Mouse (Mus musculus) embryonic stem cell, embryonic (primary cell): ENCODE data around the gene Dhx33.

Experiments
- CTCF ChIA-PET, 4 experiments: fragments of 300-600 bp in 2 of 4; fragments of 350-600 bp in 2 of 4; sonication (Branson Sonifier 250); formaldehyde crosslinking; loops; one replicate each; lab custom pipeline; 2022; ENCODE audit warnings: inconsistent platforms in 2 of 4; lab: Charles Lee
- POLR2A ChIA-PET, 4 experiments: fragments of 300-600 bp in 2 of 4; fragments of 350-600 bp in 2 of 4; sonication (Branson Sonifier 250); formaldehyde crosslinking; loops; one replicate each; lab custom pipeline; 2022; ENCODE audit warnings: antibody characterized with exemption in 4 of 4, inconsistent platforms in 1 of 4; lab: Charles Lee

Dhx33 gene

DNA sequence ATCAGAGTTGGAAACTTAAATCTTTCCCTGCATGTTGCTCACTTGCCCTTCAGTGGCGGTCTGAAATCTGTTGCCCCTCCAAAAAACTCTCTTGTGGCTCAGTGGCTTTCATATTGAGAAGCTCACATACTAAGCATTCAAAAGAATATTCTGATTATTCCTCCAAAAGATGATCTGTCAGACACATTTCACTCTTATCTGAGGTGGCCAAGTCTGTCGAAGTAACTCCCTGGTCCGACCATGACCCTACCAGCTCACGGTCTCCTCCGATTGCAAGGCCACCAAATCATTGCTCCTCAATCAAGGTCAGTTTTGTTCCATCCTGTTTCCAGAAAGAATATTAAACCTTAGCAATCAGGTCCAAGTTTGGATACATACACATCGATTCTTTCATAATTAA is 2.8 kb upstream of the Dhx33 start:
- ChIA-PET POLR2A (interaction anchor here (1.0 to 10.0 kb wide), 8 partner anchors 10 to 360 kb away, joined by 3 to 156 read pairs (median 4); partner anchors contain the start of genes Derl2 (in 4 of the 4), Mis12 (in 4 of the 4), Rnf167 (in 1 of the 4) and Slc25a11 (in 1 of the 4)), CTCF (interaction anchor here in 1 of 4 experiments (0.6 kb wide), 1 partner anchor 58 kb away, joined by 5 read pairs; no protein-coding TSS in a partner anchor)

GRCm38 (mm10) chr11:71005046-71005445 is 809 bp upstream of the Dhx33 start:
- CTCF ChIA-PET: interaction anchor here in 1 of 4 experiments (1.0 kb wide), 1 partner anchor 11 kb away, joined by 3 read pairs; no protein-coding TSS in a partner anchor
- POLR2A ChIA-PET: interaction anchor here (0.6 to 10.0 kb wide), 38 partner anchors 9 to 1202 kb away, joined by 3 to 156 read pairs (median 6); partner anchors contain the start of genes Mis12 (in 4 of the 4), Derl2 (in 3 of the 4), Nup88 (in 3 of the 4) and Rpain (in 3 of the 4)

- POLR2A ChIA-PET: interaction anchor here (0.5 to 10.0 kb wide), 35 partner anchors 9 to 500 kb away, joined by 3 to 156 read pairs (median 6); partner anchors contain the start of genes Mis12 (in 4 of the 4), Derl2 (in 3 of the 4), C1qbp (in 2 of the 4) and Nup88 (in 2 of the 4)
These were observed 474 bp downstream of the Dhx33 start for GRCm38 (mm10) chr11:71003611-71004315.

GRCm38 (mm10) chr11:71001167-71001566 is 3.1 kb downstream of the Dhx33 start:
- CTCF ChIA-PET: no interaction called here
- POLR2A ChIA-PET: interaction anchor here in 3 of 4 experiments (0.8 to 10.0 kb wide), 5 partner anchors 12 to 33 kb away, joined by 3 to 156 read pairs (median 3); partner anchors contain the start of genes Derl2 (in 2 of the 3), Mis12 (in 2 of the 3), Nup88 (in 1 of the 3) and Rpain (in 1 of the 3)

More at GRCm38 (mm10) chr11:71003611-71004315, 474 bp downstream of the Dhx33 start:
- CTCF ChIA-PET: interaction anchor here in 1 of 4 experiments (1.0 kb wide), 1 partner anchor 13 kb away, joined by 3 read pairs; no protein-coding TSS in a partner anchor

DNA sequence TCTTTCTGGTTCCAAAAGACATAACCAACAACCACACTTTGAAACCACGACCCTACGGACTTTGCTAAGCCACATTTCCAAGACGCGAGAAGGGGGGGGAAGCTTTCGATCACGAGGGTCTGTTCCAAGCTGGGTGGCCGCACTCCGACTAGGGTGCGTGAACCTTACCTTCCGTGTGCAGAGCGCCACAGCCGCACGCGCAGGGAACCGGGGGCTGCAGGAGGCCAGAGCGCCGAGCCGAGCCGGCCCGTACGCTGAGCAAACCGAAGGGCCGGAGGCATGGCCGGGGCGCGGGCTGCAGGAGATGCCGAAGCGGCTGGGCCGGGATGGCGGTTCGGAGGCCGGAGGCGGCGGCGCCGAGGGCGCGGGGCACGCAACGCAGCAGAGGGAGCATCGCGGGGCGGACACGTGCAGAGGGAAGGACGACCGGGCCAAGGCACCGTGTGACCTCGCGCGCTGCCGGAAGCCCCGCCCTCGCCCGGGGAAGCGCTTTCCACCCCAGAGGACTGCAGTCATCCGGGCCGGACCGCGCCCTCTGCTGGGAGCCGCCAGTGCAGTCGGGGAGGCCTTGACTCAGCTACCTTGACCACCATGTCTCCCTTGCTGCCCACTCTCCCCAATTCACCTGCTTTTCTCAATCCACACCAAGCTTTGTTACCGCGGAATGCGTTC is 21.5 kb downstream of the Dhx33 start, which contains the start of gene C1qbp:
Gene C1qbp, minus strand, starts transcription at position 470 of the 672 bp plus-strand sequence.
- ChIA-PET POLR2A (interaction anchor here (0.6 to 11.9 kb wide), 33 partner anchors 8 to 427 kb away, joined by 3 to 182 read pairs (median 5); partner anchors contain the start of genes Nup88 (in 4 of the 4), Derl2 (in 3 of the 4), Mis12 (in 3 of the 4) and Rpain (in 3 of the 4)), CTCF (interaction anchor here in 2 of 4 experiments (0.6 to 1.1 kb wide), 2 partner anchors 13 to 14 kb away, joined by 3 to 5 read pairs; partner anchors contain the start of gene Nup88 (in 1 of the 2))

DNA sequence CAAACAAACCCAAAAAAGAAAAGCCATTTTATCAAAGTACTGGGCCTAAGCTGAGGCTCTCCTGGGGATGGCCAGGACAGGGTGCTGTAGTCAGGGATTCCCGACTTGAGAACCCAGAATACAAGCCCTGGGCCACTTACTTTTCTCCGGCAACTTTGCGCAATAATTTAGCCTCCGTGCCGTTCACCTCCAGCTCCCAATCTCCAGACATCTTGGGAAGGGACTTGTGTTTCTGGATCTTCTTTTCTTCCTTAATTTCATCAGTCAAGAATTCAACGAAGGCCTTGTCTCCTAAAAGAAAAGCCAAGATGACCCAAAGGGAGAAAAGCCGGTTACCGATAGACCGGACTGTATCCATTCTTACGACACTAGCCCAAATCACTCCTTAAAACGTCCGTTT is 22.2 kb downstream of the Dhx33 start:
- POLR2A ChIA-PET: interaction anchor here (0.6 to 11.9 kb wide), 30 partner anchors 7 to 62 kb away, joined by 3 to 182 read pairs (median 5); partner anchors contain the start of genes Nup88 (in 4 of the 4), Rpain (in 4 of the 4), Derl2 (in 3 of the 4) and Dhx33 (in 3 of the 4)
- CTCF ChIA-PET: no interaction called here

DNA sequence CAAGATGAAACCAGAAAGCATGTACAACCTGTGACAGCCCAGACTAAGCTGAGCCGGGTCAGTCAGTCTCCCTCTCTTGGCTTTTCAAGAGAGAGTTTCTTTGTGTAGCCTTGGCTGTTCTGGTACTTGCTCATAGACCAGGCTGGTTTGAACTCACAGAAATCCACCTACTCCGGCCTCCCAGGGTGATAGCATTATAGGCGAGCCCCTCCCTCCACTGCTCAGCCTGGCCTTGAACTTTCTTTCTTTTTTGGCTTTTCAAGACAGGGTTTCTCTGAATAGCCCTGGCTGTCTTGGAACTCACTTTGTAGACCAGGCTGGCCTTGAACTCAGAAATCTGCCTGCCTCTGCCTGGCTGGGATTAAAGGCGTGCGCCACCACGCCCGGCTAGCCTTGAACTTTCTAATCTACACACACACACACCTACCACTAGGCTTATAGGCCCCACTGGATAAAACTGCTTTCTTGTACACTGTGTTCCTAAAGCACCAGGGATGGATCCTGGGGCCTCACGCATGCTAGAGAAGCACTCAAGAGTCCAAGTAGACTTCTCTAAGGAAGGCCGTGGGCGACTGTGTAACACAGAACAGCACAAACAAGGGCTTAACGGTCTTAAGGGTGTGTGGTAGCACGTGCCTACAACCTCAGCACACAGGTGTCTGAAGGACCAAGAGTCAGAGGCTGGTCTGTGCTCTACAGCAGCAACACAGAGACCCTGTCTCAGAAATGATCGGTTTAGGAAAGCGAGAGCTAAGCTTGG is 23.3 kb downstream of the Dhx33 start:
- ChIA-PET POLR2A (interaction anchor here (0.9 to 11.9 kb wide), 24 partner anchors 10 to 47 kb away, joined by 3 to 182 read pairs (median 7); partner anchors contain the start of genes Mis12 (in 4 of the 4), Derl2 (in 3 of the 4), Nup88 (in 3 of the 4) and Rpain (in 3 of the 4)), CTCF (no interaction called here)

- ChIA-PET POLR2A (interaction anchor here in 3 of 4 experiments (0.5 to 11.9 kb wide), 16 partner anchors 9 to 842 kb away, joined by 3 to 182 read pairs (median 13); partner anchors contain the start of genes Nup88 (in 3 of the 3), Rpain (in 3 of the 3), Derl2 (in 2 of the 3) and Mis12 (in 2 of the 3)), CTCF (no interaction called here)
These were observed 24.0 kb downstream of the Dhx33 start for GRCm38 (mm10) chr11:70980232-70980631.

GRCm38 (mm10) chr11:70977293-70977692 is 26.9 kb downstream of the Dhx33 start:
- ChIA-PET POLR2A (interaction anchor here (0.7 to 11.9 kb wide), 13 partner anchors 8 to 54 kb away, joined by 3 to 182 read pairs (median 13); partner anchors contain the start of genes Nup88 (in 3 of the 4), Rpain (in 3 of the 4), Derl2 (in 1 of the 4) and Dhx33 (in 1 of the 4)), CTCF (no interaction called here)

GRCm38 (mm10) chr11:70975193-70975592 is 29.0 kb downstream of the Dhx33 start:
- POLR2A ChIA-PET: interaction anchor here (0.6 to 11.9 kb wide), 20 partner anchors 8 to 444 kb away, joined by 3 to 182 read pairs (median 4); partner anchors contain the start of genes Dhx33 (in 2 of the 4), C1qbp (in 1 of the 4), Derl2 (in 1 of the 4) and Mis12 (in 1 of the 4)
- CTCF ChIA-PET: interaction anchor here in 1 of 4 experiments (0.7 to 1.0 kb wide), 2 partner anchors 27 to 159 kb away, joined by 3 read pairs; no protein-coding TSS in a partner anchor

DNA sequence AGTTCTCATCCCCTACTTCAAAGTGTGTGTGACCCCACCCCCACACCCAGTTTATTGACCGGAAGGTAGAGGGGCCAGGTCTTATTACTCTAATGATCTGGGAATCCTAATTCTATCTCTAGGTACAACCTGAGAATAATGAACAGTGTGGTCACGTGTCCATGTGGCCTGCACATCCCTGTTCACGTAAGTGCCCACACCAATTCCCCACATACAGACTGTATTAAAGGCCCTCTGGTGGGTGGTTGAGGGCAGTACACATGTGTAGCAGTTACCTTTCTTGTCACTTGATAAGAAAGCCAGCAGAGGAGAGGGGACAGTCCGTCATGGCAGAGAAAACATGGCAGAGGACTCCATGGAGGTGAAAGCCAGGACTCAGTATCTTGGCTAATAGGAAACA is 30.3 kb downstream of the Dhx33 start:
- CTCF ChIA-PET: interaction anchor here in 1 of 4 experiments (1.0 kb wide), 1 partner anchor 158 kb away, joined by 3 read pairs; no protein-coding TSS in a partner anchor

DNA sequence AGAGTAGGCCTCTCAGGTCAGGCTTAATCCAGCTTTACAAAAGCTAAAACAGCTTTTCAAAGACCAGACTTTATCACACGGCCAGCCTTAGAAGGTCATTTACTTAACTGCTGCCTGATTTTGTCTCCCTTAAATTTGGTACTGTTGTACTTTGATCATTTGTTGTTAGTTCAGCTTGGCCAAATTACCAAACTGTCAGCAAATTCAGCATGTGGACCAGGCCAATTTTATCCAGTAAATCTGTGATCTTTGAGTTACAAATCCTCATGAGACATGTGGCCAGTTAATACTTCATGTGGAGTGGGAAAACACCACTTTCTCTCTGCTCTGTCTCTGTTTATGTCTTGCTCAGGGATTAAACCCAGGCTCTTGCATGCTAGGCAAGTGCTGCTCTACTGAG is 31.7 kb downstream of the Dhx33 start:
- CTCF ChIA-PET: interaction anchor here in 2 of 4 experiments (0.5 kb wide), 2 partner anchors 636 to 736 kb away, joined by 3 read pairs; no protein-coding TSS in a partner anchor
- POLR2A ChIA-PET: interaction anchor here in 2 of 4 experiments (0.9 to 11.9 kb wide), 10 partner anchors 10 to 47 kb away, joined by 3 to 182 read pairs (median 4); partner anchors contain the start of genes C1qbp (in 1 of the 2), Derl2 (in 1 of the 2), Dhx33 (in 1 of the 2) and Mis12 (in 1 of the 2)

More for the DNA sequence above, 30.3 kb downstream of the Dhx33 start:
- POLR2A ChIA-PET: interaction anchor here in 2 of 4 experiments (1.0 to 11.9 kb wide), 11 partner anchors 8 to 45 kb away, joined by 3 to 182 read pairs (median 7); partner anchors contain the start of genes C1qbp (in 2 of the 2), Derl2 (in 2 of the 2), Mis12 (in 2 of the 2) and Dhx33 (in 1 of the 2)

DNA sequence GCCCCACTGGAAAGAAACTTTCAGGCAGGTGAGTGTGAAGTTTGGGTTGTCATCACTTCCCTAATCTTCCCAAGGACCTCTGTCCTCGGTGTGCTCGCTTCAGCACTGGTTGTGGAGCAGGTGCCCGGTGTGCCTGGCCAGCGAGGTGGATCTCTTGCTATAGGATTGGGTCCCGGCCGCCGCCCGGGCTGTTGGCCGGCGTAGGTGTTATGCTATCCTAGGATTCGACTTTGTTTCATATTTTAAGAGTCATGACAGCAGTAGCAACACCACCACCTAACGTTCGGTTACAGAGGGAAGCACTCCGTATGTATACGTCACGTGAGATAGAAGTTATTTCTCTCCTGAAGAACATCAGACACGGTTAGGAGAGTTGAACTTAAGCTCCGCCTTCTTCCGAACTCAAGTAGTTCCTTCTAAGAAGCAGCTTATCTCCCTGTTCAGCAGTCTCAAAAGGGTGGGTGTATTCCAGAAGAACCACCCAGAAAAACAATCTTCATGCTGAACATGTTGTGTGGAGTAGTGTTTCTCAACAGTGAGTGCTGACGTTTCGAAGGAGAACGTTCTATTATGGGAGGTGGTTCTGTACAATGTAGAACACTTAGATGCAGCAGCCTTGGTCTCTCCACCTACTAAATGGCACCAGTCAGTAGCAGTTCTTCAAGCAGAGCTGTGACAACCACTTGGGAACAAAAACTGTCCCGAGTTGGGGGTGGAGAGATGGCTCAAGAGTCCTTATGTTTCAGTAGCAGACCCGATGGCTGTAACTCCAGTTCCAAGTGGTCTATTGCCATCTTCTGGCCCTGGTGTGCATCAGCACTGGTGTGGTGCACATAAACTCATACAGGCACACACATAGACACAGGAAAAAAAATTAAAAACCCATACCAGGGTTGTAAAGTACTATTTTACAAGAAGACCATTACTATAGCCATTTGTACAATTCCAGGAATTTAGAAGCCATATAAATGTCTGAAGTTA is 33.4 kb downstream of the Dhx33 start:
- POLR2A ChIA-PET: interaction anchor here in 3 of 4 experiments (0.6 to 13.1 kb wide), 17 partner anchors 8 to 446 kb away, joined by 3 to 216 read pairs (median 26); partner anchors contain the start of genes Derl2 (in 3 of the 3), Mis12 (in 3 of the 3), C1qbp (in 2 of the 3) and Dhx33 (in 1 of the 3)
- CTCF ChIA-PET: no interaction called here

DNA sequence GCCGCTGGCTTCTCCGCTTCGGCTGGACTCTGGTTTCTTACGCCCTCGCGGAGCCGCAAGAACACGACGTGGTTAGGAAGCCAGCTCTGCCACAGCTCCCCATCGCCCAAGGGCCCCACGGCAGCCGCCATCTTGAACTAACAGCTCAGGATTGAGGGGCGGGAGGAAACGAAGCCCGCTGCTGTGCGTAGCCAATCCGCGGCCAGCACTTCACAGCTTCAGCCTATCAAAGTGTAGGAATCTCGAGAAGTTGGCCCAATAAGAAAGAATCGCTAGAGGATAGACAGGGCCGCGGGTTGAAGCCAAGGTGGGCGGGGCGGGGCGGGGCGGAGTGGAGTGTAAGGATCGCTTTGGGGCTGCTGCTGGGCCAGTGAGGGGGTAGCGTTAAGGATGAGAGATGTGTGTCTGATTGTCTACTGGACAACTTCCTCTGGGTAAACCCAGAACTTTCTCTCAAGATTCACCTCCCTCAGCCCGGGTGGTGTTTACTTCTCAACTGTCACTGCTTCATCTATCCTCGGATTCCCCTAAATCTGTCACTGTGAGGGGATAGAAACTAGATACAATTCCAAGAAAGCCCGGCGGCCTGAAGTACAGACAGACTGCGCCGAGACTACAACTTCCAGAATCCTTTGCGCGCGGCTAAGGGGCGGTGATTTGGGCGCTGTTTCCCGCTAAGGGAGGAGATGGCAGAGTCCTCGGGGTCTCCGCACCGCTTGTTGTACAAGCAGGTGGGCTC is 34.2 kb downstream of the Dhx33 start, which contains the start of the genes Nup88 and Rpain:
Gene Nup88, minus strand, starts transcription at position 153 of the 739 bp plus-strand sequence.
Gene Rpain, plus strand, starts transcription at position 393 of the 739 bp plus-strand sequence.
- ChIA-PET POLR2A (interaction anchor here (0.5 to 13.1 kb wide), 61 partner anchors 8 to 978 kb away, joined by 3 to 216 read pairs (median 5); partner anchors contain the start of genes C1qbp (in 4 of the 4), Derl2 (in 3 of the 4), Dhx33 (in 3 of the 4) and Mis12 (in 3 of the 4)), CTCF (interaction anchor here in 2 of 4 experiments (0.5 to 1.1 kb wide), 7 partner anchors 13 to 1087 kb away, joined by 3 to 6 read pairs (median 4); partner anchors contain the start of genes C1qbp (in 1 of the 2), Derl2 (in 1 of the 2), Mis12 (in 1 of the 2) and Rnf167 (in 1 of the 2))
